Mouse (Mus musculus): ENCODE results near the gene Rps27rt. TPM values are rescaled to one million over a fixed set of nuclear protein-coding genes. Genes with fewer than 3 reads are reported as not detected.
"Not testable (repeated sequence)": the region's sequence is repeated elsewhere in the genome, so short reads cannot be mapped to it uniquely, and the experiment has no call there.

The Rps27rt gene
- polyA plus RNA-seq, 1 experiment from 2014 or later, result 299 TPM

GRCm38 (mm10) chr9:114978281-114979111 is 4.0 kb downstream of the Rps27rt start, which contains the start of gene Osbpl10:
Osbpl10 (plus strand) TSS chr9:114978569.
- under 1% methylated on average over 48 of the region's 86 CpGs for WGBS
- peak within 1 kb of the TSS; percentile 86 for H3K9ac ChIP-seq
- peaks cover 22% of the 10 kb centered on the region for H3K4me1 ChIP-seq (replicated peaks)
- no peaks in the 10 kb centered on the region for H3K36me3 ChIP-seq
- peak within 1 kb of the TSS; percentile 88 for H3K4me2 ChIP-seq
- peak within 1 kb of the TSS; percentile 67 for H3K4me3 ChIP-seq
- H3K27me3 ChIP-seq, result peaks cover 31% of the 10 kb centered on the region
- H3K9me3 ChIP-seq, result no peaks in the 10 kb centered on the region
- H3K27ac ChIP-seq (replicated peaks), result peak within 1 kb of the TSS; percentile 88
- ATAC-seq (ENCODE audit: low read depth), result peak; percentile 86

DNA sequence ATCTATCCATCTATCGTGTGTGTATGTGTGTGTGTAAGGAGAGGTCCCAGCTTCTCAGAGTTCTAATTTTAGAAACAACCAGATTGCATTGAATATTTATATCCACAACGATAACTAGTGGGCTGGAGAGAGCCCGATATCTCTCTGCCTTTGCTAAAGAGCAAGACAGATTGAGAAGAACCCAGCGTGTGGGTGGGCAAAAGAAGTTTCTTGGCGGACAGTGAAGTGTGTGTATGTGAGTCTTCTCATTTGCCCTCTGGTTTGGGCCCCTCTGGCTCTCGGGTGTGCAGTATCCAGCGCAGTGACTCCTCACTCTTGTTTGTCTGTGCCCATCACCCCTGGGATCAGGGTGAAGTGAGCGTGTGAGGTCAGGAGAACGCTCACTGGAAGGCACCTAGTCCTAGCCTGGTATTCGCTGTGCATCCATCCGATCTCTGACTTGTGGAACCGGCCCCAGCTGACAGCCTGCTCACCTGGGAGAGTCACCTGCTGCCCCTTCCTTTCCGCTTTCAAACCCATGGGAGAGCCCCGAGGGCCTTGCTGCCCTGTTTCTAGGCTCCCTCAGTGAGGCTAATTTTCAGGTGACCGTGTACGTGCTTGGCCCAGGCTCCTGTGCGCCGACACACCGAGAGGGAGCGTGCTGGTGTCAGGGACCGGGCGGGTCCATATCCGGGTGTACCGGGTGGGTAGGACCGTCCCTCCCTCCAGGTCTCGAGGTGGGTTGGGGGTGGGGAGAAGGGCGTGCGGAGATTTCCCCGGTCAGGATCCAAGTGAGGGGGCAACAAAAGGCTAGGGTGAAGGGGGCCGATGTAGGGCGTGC is 4.9 kb downstream of the Rps27rt start:
- Histone ChIP-seq H3K4me2 (peak overlapping the region; percentile 88), H3K27ac (replicated peaks) (peak overlapping the region; percentile 88)
- 11% methylated on average over 31 of the region's 31 CpGs for WGBS

GRCm38 (mm10) chr9:114966286-114966685 is 16.3 kb downstream of the Rps27rt start:
- not testable (repeated sequence) for H3K9me3 ChIP-seq; H3K4me1 ChIP-seq (replicated peaks); H3K4me3 ChIP-seq; ATAC-seq (ENCODE audit: low read depth); H3K27me3 ChIP-seq; H3K4me2 ChIP-seq; H3K36me3 ChIP-seq; H3K27ac ChIP-seq (replicated peaks); H3K9ac ChIP-seq
- WGBS, result 88% methylated on average over 7 of the region's 7 CpGs

More for the DNA sequence above, 4.9 kb downstream of the Rps27rt start:
- H3K36me3 ChIP-seq, result no peaks in the 10 kb centered on the region
- peaks cover 22% of the 10 kb centered on the region for H3K4me1 ChIP-seq (replicated peaks)
- peak overlapping the region; percentile 86 for H3K9ac ChIP-seq
- peaks cover 31% of the 10 kb centered on the region for H3K27me3 ChIP-seq
- no peaks in the 10 kb centered on the region for H3K9me3 ChIP-seq
- peak; percentile 34 for ATAC-seq (ENCODE audit: low read depth)
- peak overlapping the region; percentile 67 for H3K4me3 ChIP-seq

GRCm38 (mm10) chr9:114964093-114964492 is 18.4 kb downstream of the Rps27rt start:
- no peak overlapping the region for H3K4me2 ChIP-seq
- H3K4me3 ChIP-seq, result no peak overlapping the region
- H3K27me3 ChIP-seq, result no peaks in the 10 kb centered on the region
- WGBS, result 74% methylated on average over 3 of the region's 3 CpGs
- no peak overlapping the region for H3K27ac ChIP-seq (replicated peaks)
- 0 out of 2 replicates have a peak, but pooled peaks cover 6% of the 10 kb centered on the region for H3K9me3 ChIP-seq
- H3K9ac ChIP-seq, result no peak overlapping the region
- no peaks in the 10 kb centered on the region for H3K4me1 ChIP-seq (replicated peaks)
- H3K36me3 ChIP-seq, result no peaks in the 10 kb centered on the region
- ATAC-seq (ENCODE audit: low read depth), result no peak

DNA sequence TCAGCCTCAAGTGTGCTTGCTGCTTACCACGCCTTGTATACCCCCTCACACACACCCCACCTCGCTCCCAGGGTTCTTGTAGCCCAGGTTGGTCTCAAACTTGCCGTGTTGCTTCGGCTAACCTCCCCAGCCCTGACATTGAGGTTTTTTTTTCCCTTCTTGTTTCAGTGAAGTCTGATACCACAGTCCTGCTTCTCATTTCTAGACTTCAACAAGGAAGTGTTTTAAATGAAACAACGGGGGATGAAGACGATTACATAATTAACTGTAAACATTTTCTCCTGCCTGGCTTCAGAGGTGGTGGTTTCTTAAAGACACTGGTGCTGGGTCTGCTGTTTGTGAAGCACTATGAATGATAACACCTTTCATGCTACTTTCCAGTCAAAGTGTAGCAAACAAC is 21.7 kb downstream of the Rps27rt start:
- Histone ChIP-seq H3K36me3 (no peaks in the 10 kb centered on the region), H3K27ac (replicated peaks) (no peak overlapping the region), H3K4me1 (replicated peaks) (no peaks in the 10 kb centered on the region), H3K4me3 (no peak overlapping the region), H3K27me3 (no peaks in the 10 kb centered on the region), H3K9ac (no peak overlapping the region), H3K4me2 (no peak overlapping the region), H3K9me3 (0 out of 2 replicates have a peak, but pooled peaks cover 6% of the 10 kb centered on the region)
- 89% methylated on average over 6 of the region's 6 CpGs for WGBS
- no peak for ATAC-seq (ENCODE audit: low read depth)

GRCm38 (mm10) chr9:114960043-114960789 is 22.3 kb downstream of the Rps27rt start:
- H3K27ac ChIP-seq (replicated peaks), result no peak overlapping the region
- H3K9ac ChIP-seq, result no peak overlapping the region
- no peaks in the 10 kb centered on the region for H3K36me3 ChIP-seq
- H3K4me1 ChIP-seq (replicated peaks), result no peaks in the 10 kb centered on the region
- H3K27me3 ChIP-seq, result no peaks in the 10 kb centered on the region
- 0 out of 2 replicates have a peak, but pooled peaks cover 6% of the 10 kb centered on the region for H3K9me3 ChIP-seq
- 78% methylated on average over 4 of the region's 4 CpGs for WGBS
- no peak overlapping the region for H3K4me3 ChIP-seq
- no peak overlapping the region for H3K4me2 ChIP-seq
- no peak for ATAC-seq (ENCODE audit: low read depth)

GRCm38 (mm10) chr9:114956945-114957344 is 25.6 kb downstream of the Rps27rt start:
- ATAC-seq (ENCODE audit: low read depth), result no peak
- Histone ChIP-seq H3K4me3 (no peak overlapping the region), H3K9ac (no peak overlapping the region), H3K4me1 (replicated peaks) (no peaks in the 10 kb centered on the region), H3K27me3 (no peaks in the 10 kb centered on the region), H3K36me3 (no peaks in the 10 kb centered on the region), H3K9me3 (no peaks in the 10 kb centered on the region), H3K27ac (replicated peaks) (no peak overlapping the region), H3K4me2 (no peak overlapping the region)
- WGBS, result 37% methylated on average over 5 of the region's 5 CpGs

GRCm38 (mm10) chr9:114955340-114955739 is 27.2 kb downstream of the Rps27rt start:
- no peak for ATAC-seq (ENCODE audit: low read depth)
- 94% methylated on average over 11 of the region's 11 CpGs for WGBS
- H3K4me2 ChIP-seq, result no peak overlapping the region

DNA sequence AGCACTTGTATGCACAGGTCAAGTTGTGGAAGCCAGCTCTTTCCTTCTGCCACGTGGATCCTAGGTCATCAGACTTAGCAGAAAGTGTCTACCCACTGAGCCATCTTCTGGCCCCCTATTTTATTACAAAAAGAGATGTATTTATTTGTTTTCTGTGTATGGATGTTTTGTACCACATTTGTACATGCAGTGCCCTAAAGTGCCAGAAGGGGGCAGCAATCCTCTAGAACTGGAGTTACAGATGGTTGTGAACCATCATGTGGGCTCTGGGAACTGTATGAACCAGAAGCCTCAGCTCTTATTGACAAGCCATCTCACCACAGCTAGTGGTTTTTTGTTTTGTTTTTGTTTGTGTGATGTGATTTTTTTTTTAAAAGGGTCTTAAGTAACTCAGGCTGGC is 29.7 kb downstream of the Rps27rt start:
- H3K27me3 ChIP-seq, result no peaks in the 10 kb centered on the region
- no peak overlapping the region for H3K9ac ChIP-seq
- no peak overlapping the region for H3K4me2 ChIP-seq
- no peak overlapping the region for H3K4me3 ChIP-seq
- no peaks in the 10 kb centered on the region for H3K9me3 ChIP-seq
- ATAC-seq (ENCODE audit: low read depth), result no peak
- no peak overlapping the region for H3K27ac ChIP-seq (replicated peaks)
- no peaks in the 10 kb centered on the region for H3K4me1 ChIP-seq (replicated peaks)
- WGBS, result 43% methylated on average over 1 of the region's 1 CpGs
- no peaks in the 10 kb centered on the region for H3K36me3 ChIP-seq

More at GRCm38 (mm10) chr9:114955340-114955739, 27.2 kb downstream of the Rps27rt start:
- no peak overlapping the region for H3K9ac ChIP-seq
- no peaks in the 10 kb centered on the region for H3K27me3 ChIP-seq
- no peaks in the 10 kb centered on the region for H3K9me3 ChIP-seq
- H3K27ac ChIP-seq (replicated peaks), result no peak overlapping the region
- H3K36me3 ChIP-seq, result no peaks in the 10 kb centered on the region
- no peaks in the 10 kb centered on the region for H3K4me1 ChIP-seq (replicated peaks)
- H3K4me3 ChIP-seq, result no peak overlapping the region

GRCm38 (mm10) chr9:114948395-114948794 is 34.1 kb downstream of the Rps27rt start:
- no peak overlapping the region for H3K4me2 ChIP-seq
- WGBS, result 56% methylated on average over 5 of the region's 5 CpGs
- no peaks in the 10 kb centered on the region for H3K27me3 ChIP-seq
- no peak overlapping the region for H3K4me3 ChIP-seq
- no peaks in the 10 kb centered on the region for H3K4me1 ChIP-seq (replicated peaks)
- no peak overlapping the region for H3K27ac ChIP-seq (replicated peaks)
- H3K9ac ChIP-seq, result no peak overlapping the region
- no peaks in the 10 kb centered on the region for H3K9me3 ChIP-seq
- no peak for ATAC-seq (ENCODE audit: low read depth)
- no peaks in the 10 kb centered on the region for H3K36me3 ChIP-seq

GRCm38 (mm10) chr9:114945576-114945975 is 37.0 kb downstream of the Rps27rt start:
- no peaks in the 10 kb centered on the region for H3K4me1 ChIP-seq (replicated peaks)
- no peak overlapping the region for H3K27ac ChIP-seq (replicated peaks)
- 0 out of 2 replicates have a peak, but pooled peaks cover 3% of the 10 kb centered on the region for H3K9me3 ChIP-seq
- 85% methylated on average over 6 of the region's 6 CpGs for WGBS
- no peak for ATAC-seq (ENCODE audit: low read depth)
- H3K4me3 ChIP-seq, result no peak overlapping the region
- no peak overlapping the region for H3K9ac ChIP-seq
- H3K27me3 ChIP-seq, result no peaks in the 10 kb centered on the region
- no peak overlapping the region for H3K4me2 ChIP-seq
- no peaks in the 10 kb centered on the region for H3K36me3 ChIP-seq

Data from neural tube, embryonic 13.5 days (tissue).